Mouse (Mus musculus) MEL (cell line): ENCODE measurements around the gene Josd1. TPM values are rescaled to one million over a fixed set of nuclear protein-coding genes. Genes with fewer than 3 reads are reported as not detected.

Experiments used
- DNase-seq: peaks from one replicate; pipeline ENCODE4 v3.0.0; 2011; ENCODE audit warnings: low read depth, low spot score
- H3K27ac ChIP-seq: 2 replicates; pipeline ENCODE4 v1.5.1; 2012; ENCODE audit warnings: low read depth, mild to moderate bottlenecking, control low read depth, low read length, moderate library complexity; ENCODE audit not compliant: control insufficient read depth
- H3K27me3 ChIP-seq, 2 experiments: fragments of 150-350 bp in 1 of 2; sonication (generic) in 1 of 2; 2 replicates each; pipeline ENCODE4 v1.6.1; 2012; ENCODE audit warnings: low read length in 2 of 2, mild to moderate bottlenecking in 2 of 2, improper control_type of control experiment in 1 of 2, moderate library complexity in 1 of 2; ENCODE audit not compliant: insufficient read depth in 2 of 2, control insufficient read depth in 1 of 2
- H3K36me3 ChIP-seq, 2 experiments: 2 replicates each; pipeline ENCODE4 v1.6.1; 2012 to 2014; ENCODE audit warnings: low read length in 2 of 2, improper control_type of control experiment in 1 of 2, inconsistent platforms in 1 of 2, mild to moderate bottlenecking in 1 of 2; ENCODE audit not compliant: insufficient read depth in 2 of 2, control insufficient read depth in 1 of 2
- H3K4me1 ChIP-seq, 2 experiments: fragments of 150-350 bp in 1 of 2; sonication (generic) in 1 of 2; 2 replicates each; pipeline ENCODE4 v1.6.1; 2012; ENCODE audit warnings: low read length in 2 of 2, improper control_type of control experiment in 1 of 2, mild to moderate bottlenecking in 1 of 2; ENCODE audit not compliant: insufficient read depth in 2 of 2, control insufficient read depth in 1 of 2
- H3K4me3 ChIP-seq, 2 experiments: fragments of 150-350 bp in 1 of 2; sonication (generic) in 1 of 2; 2 replicates each; pipeline ENCODE4 v1.5.1; 2012; ENCODE audit warnings: low read depth in 2 of 2, low read length in 2 of 2, mild to moderate bottlenecking in 2 of 2, moderate library complexity in 2 of 2, control low read depth in 1 of 2, improper control_type of control experiment in 1 of 2; ENCODE audit not compliant: control insufficient read depth in 1 of 2, insufficient read depth in 1 of 2
- H3K79me2 ChIP-seq: 2 replicates; pipeline ENCODE4 v1.6.1; 2012; ENCODE audit warnings: mild to moderate bottlenecking, low read length, moderate library complexity; ENCODE audit not compliant: control insufficient read depth, poor library complexity, insufficient read depth
- H3K9ac ChIP-seq: 2 replicates; pipeline ENCODE4 v1.6.1; 2012; ENCODE audit warnings: low read depth, mild to moderate bottlenecking, control low read depth, low read length, moderate library complexity; ENCODE audit not compliant: control insufficient read depth, poor library complexity, severe bottlenecking
- H3K9me3 ChIP-seq: fragments of 150-350 bp; sonication (generic); replicated peaks from 2 replicates; pipeline ENCODE4 v1.6.1; 2012; ENCODE audit warnings: mild to moderate bottlenecking, low read length, improper control_type of control experiment, moderate library complexity; ENCODE audit not compliant: insufficient read depth
- BHLHE40 ChIP-seq: IDR thresholded peaks from 2 replicates; pipeline ENCODE4 v1.6.1; 2012; ENCODE audit warnings: low read depth, mild to moderate bottlenecking, inconsistent platforms, low read length, improper control_type of control experiment, borderline replicate concordance
- ELF1 ChIP-seq: IDR thresholded peaks from 2 replicates; pipeline ENCODE4 v1.6.1; 2014; ENCODE audit warnings: low read depth, mild to moderate bottlenecking, inconsistent platforms, low read length, improper control_type of control experiment, moderate library complexity
- GABPA ChIP-seq: IDR thresholded peaks from 2 replicates; pipeline ENCODE4 v1.6.1; 2012; ENCODE audit warnings: low read depth, mild to moderate bottlenecking, inconsistent platforms, low read length, improper control_type of control experiment, moderate library complexity
- HCFC1 ChIP-seq: IDR thresholded peaks from 2 replicates; pipeline ENCODE4 v1.6.1; 2012; ENCODE audit warnings: low read depth, mild to moderate bottlenecking, inconsistent platforms, low read length, improper control_type of control experiment, moderate library complexity
- MAZ ChIP-seq: IDR thresholded peaks from 2 replicates; pipeline ENCODE4 v1.6.1; 2012; ENCODE audit warnings: low read depth, mild to moderate bottlenecking, inconsistent platforms, low read length, improper control_type of control experiment
- MXI1 ChIP-seq: IDR thresholded peaks from 2 replicates; pipeline ENCODE4 v1.6.1; 2011; ENCODE audit warnings: mild to moderate bottlenecking, low read depth, low read length, improper control_type of control experiment
- NRF1 ChIP-seq: IDR thresholded peaks from 2 replicates; pipeline ENCODE4 v1.6.1; 2014; ENCODE audit warnings: low read depth, mild to moderate bottlenecking, inconsistent platforms, low read length, improper control_type of control experiment, moderate library complexity; ENCODE audit not compliant: poor library complexity, insufficient read depth, severe bottlenecking
- POLR2AphosphoS2 ChIP-seq: IDR thresholded peaks from 2 replicates; pipeline ENCODE4 v1.6.1; 2011; ENCODE audit warnings: low read length, improper control_type of control experiment
- RCOR1 ChIP-seq: IDR thresholded peaks from 2 replicates; pipeline ENCODE4 v1.6.1; 2012; ENCODE audit warnings: low read depth, mild to moderate bottlenecking, inconsistent platforms, low read length, improper control_type of control experiment
- SMC3 ChIP-seq: IDR thresholded peaks from 2 replicates; pipeline ENCODE4 v1.6.1; 2011; ENCODE audit warnings: low read depth, low read length, improper control_type of control experiment
- TCF12 ChIP-seq: IDR thresholded peaks from 2 replicates; pipeline ENCODE4 v1.6.1; 2014; ENCODE audit warnings: low read depth, mild to moderate bottlenecking, inconsistent platforms, low read length, improper control_type of control experiment, moderate library complexity
- ZKSCAN1 ChIP-seq: IDR thresholded peaks from 2 replicates; pipeline ENCODE4 v1.6.1; 2012; ENCODE audit warnings: low read depth, mild to moderate bottlenecking, inconsistent platforms, low read length, improper control_type of control experiment, moderate library complexity
- ZMIZ1 ChIP-seq: IDR thresholded peaks from 2 replicates; pipeline ENCODE4 v1.6.1; 2012; ENCODE audit warnings: low read depth, mild to moderate bottlenecking, inconsistent platforms, low read length, improper control_type of control experiment, moderate library complexity
- polyA plus RNA-seq, 2 experiments: library from polyadenylated mRNA; stranded (reverse) in 1 of 2; unstranded in 1 of 2; fragments of >175 nt in 1 of 2; fragments of >200 nt in 1 of 2; gene quantifications; 2 replicates each; pipeline versions ENCODE4 v1.2.1 to v1.2.4; 2012; ENCODE audit warnings: low replicate concordance in 2 of 2, low read depth in 1 of 2; ENCODE audit not compliant: insufficient read length in 2 of 2, insufficient read depth in 1 of 2, missing spikeins in 1 of 2
- total RNA-seq: library from RNA; depleted of rRNA; stranded (reverse); fragments of 300-350 nt; gene quantifications from 2 replicates; pipeline ENCODE4 v1.2.3, GENCODE M21; 2012

Gene Josd1
- total and polyA plus RNA-seq, 3 experiments, result 46.5 to 47.2 TPM; not detected in 1

- no peak for DNase-seq
- no peaks in the 10 kb centered on the region for H3K9me3 ChIP-seq
- no peak overlapping the region for H3K9ac ChIP-seq
- H3K27me3 ChIP-seq, result no peaks in the 10 kb centered on the region
- no peak overlapping the region for H3K27ac ChIP-seq
- no peaks in the 10 kb centered on the region for H3K4me1 ChIP-seq
- no peak for TF ChIP-seq MXI1
- TF ChIP-seq NRF1, result no peak
- TF ChIP-seq ZKSCAN1, result no peak
- no peaks in the 10 kb centered on the region for H3K79me2 ChIP-seq
- H3K4me3 ChIP-seq, result no peak overlapping the region
- H3K36me3 ChIP-seq, result no peaks in the 10 kb centered on the region; a peak in 1 of 4 replicates
These were observed 41.1 kb upstream of the Josd1 start for GRCm38 (mm10) chr15:79728731-79729388.

GRCm38 (mm10) chr15:79728311-79728710 is 40.6 kb upstream of the Josd1 start:
- H3K9ac ChIP-seq, result no peak overlapping the region
- no peaks in the 10 kb centered on the region; a peak in 1 of 4 replicates for H3K36me3 ChIP-seq
- no peaks in the 10 kb centered on the region for H3K9me3 ChIP-seq
- H3K4me1 ChIP-seq, result no peaks in the 10 kb centered on the region
- no peak for DNase-seq
- H3K4me3 ChIP-seq, result no peak overlapping the region
- H3K27me3 ChIP-seq, result no peaks in the 10 kb centered on the region
- TF ChIP-seq POLR2AphosphoS2 (no peak), RCOR1 (no peak), ELF1 (no peak), ZMIZ1 (no peak), BHLHE40 (no peak), HCFC1 (no peak), SMC3 (no peak), MAZ (no peak), MXI1 (no peak), TCF12 (no peak)
- no peaks in the 10 kb centered on the region for H3K79me2 ChIP-seq
- no peak overlapping the region for H3K27ac ChIP-seq

GRCm38 (mm10) chr15:79727840-79728239 is 40.1 kb upstream of the Josd1 start:
- TF ChIP-seq GABPA, result no peak
- no peak for TF ChIP-seq ZMIZ1
- no peak overlapping the region for H3K9ac ChIP-seq
- no peaks in the 10 kb centered on the region for H3K79me2 ChIP-seq
- H3K4me3 ChIP-seq, result no peak overlapping the region
- H3K9me3 ChIP-seq, result no peaks in the 10 kb centered on the region
- no peaks in the 10 kb centered on the region for H3K27me3 ChIP-seq
- no peaks in the 10 kb centered on the region for H3K4me1 ChIP-seq
- DNase-seq, result no peak
- H3K27ac ChIP-seq, result no peak overlapping the region
- no peaks in the 10 kb centered on the region; a peak in 1 of 4 replicates for H3K36me3 ChIP-seq
